Mouse (Mus musculus) embryonic facial prominence, embryonic 11.5 days (tissue): ENCODE data around the gene Calhm4. TPM values are rescaled to one million over a fixed set of nuclear protein-coding genes. Genes with fewer than 3 reads are reported as not detected.

Experiments
- ATAC-seq: fragments of 200-750 bp; cut with Nextera tagmentation; replicated peaks from 2 replicates; pipeline ENCODE4 v1.8.0; 2017; ENCODE audit warnings: low read depth; ENCODE audit not compliant: insufficient number of reproducible peaks, low FRiP score, low TSS enrichment
- DNase-seq: peaks from one replicate; pipeline ENCODE4 v3.0.0-alpha.2; 2015; ENCODE audit warnings: low spot score
- H3K27ac ChIP-seq: fragments of 300-500 bp; sonication (generic); replicated peaks from 2 replicates; pipeline ENCODE4 v1.5.1; 2014; ENCODE audit warnings: mild to moderate bottlenecking, low read depth, low read length, control low read depth
- H3K27me3 ChIP-seq: fragments of 300-500 bp; sonication (generic); 2 replicates; pipeline ENCODE4 v1.6.1; 2014; ENCODE audit warnings: mild to moderate bottlenecking, low read length, moderate library complexity, mixed read lengths; ENCODE audit not compliant: control insufficient read depth, insufficient read depth
- H3K36me3 ChIP-seq: fragments of 300-500 bp; sonication (generic); replicated peaks from 2 replicates; pipeline ENCODE4 v1.6.1; 2014; ENCODE audit warnings: low read depth, mild to moderate bottlenecking, low read length, moderate library complexity, mixed read lengths; ENCODE audit not compliant: control insufficient read depth, insufficient read depth
- H3K4me1 ChIP-seq: fragments of 300-500 bp; sonication (generic); 2 replicates; pipeline ENCODE4 v1.6.1; 2014; ENCODE audit warnings: low read length, mixed read lengths; ENCODE audit not compliant: control insufficient read depth, insufficient read depth
- H3K4me2 ChIP-seq: fragments of 300-500 bp; sonication (generic); 2 replicates; pipeline ENCODE4 v1.6.1; 2014; ENCODE audit warnings: low read depth, mild to moderate bottlenecking, control low read depth, low read length, moderate library complexity
- H3K4me3 ChIP-seq: fragments of 300-500 bp; sonication (generic); 2 replicates; pipeline ENCODE4 v1.5.1; 2014; ENCODE audit warnings: low read depth, low read length, control low read depth
- H3K9ac ChIP-seq: fragments of 300-500 bp; sonication (generic); replicated peaks from 2 replicates; pipeline ENCODE4 v1.6.1; 2014; ENCODE audit warnings: mild to moderate bottlenecking, control low read depth, low read length
- H3K9me3 ChIP-seq: fragments of 300-500 bp; sonication (generic); replicated peaks from 2 replicates; pipeline ENCODE4 v1.6.1; 2016; ENCODE audit warnings: mild to moderate bottlenecking, low read length, inconsistent platforms, mixed read lengths; ENCODE audit not compliant: control insufficient read depth
- WGBS: fragments of 180-500 bp; shearing (Covaris S2); extraction: QIAGEN DNeasy Blood & Tissue Kit; methylation state at CpG from one replicate; pipeline ENCODE4 v1.1.7; 2014; 5-methylcytosine and 5-hydroxymethylcytosine counted together
- polyA plus RNA-seq: library from polyadenylated mRNA; unstranded; fragments of >200 nt; fragmentation: Nextera tagmentation; extraction: Ambion mirVana; gene quantifications from 2 replicates; pipeline ENCODE4 v1.2.1, GENCODE M21; 2014

Calhm4 gene
- polyA plus RNA-seq, 1 experiment from 2014 or later, result not detected

DNA sequence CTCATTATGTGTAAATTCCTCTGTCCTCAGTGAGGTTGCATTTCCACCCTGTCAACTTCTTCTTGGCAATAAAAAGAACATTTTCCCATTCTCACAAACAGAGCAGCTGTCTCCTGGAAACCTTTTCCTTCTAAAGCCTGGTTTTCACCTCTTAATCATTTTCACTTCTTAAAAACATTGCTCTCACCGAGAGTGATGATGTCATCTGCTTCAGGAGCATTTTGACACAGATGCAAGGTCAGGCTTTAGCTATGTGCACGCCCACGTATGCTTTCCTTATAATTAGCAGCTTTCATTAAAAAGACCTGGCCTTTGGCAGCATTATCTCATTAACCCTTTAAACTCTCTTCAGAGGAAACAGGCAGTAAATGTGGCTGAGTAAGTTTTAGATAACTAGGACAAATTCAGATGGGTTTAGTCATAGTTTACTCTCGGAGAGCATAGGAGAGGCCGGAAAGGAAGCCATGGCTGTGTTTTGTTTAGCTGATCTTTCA lies 26.9 kb upstream of the Calhm4 start:
- Histone ChIP-seq H3K9me3 (no peaks in the 10 kb centered on the region), H3K36me3 (no peaks in the 10 kb centered on the region), H3K4me2 (no peak overlapping the region), H3K27ac (no peak overlapping the region), H3K27me3 (no peaks in the 10 kb centered on the region), H3K9ac (no peak overlapping the region), H3K4me1 (no peaks in the 10 kb centered on the region), H3K4me3 (no peak overlapping the region)
- 45% methylated on average over 5 of the region's 5 CpGs for WGBS
- ATAC-seq (no peak), DNase-seq (peak; percentile 6)

DNA sequence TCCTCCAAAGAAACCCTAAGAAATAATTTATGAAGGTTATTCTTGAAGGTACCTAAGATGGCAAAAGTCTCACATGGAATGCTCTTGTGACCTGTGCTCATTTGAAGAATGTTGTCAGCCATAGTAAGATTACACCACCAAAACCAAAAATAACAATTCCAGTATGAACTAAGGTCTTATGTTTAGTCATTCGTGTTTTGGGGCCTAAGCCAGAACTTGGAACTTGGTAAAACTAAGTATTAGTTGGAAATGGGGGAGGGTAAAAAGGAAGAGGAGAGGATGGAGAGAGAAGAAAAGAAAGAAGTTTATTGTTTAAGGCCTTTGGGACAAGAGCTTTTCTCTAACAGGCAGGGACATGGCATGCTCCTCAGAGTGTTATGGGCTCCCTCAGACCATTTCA lies 25.5 kb upstream of the Calhm4 start:
- Histone ChIP-seq H3K9ac (no peak overlapping the region), H3K4me1 (no peaks in the 10 kb centered on the region), H3K4me3 (no peak overlapping the region), H3K36me3 (no peaks in the 10 kb centered on the region), H3K9me3 (no peaks in the 10 kb centered on the region), H3K27ac (no peak overlapping the region), H3K4me2 (no peak overlapping the region), H3K27me3 (no peaks in the 10 kb centered on the region)
- ATAC-seq (no peak), DNase-seq (no peak)
- 84% methylated on average over 1 of the region's 1 CpGs for whole genome bisulfite sequencing

DNA sequence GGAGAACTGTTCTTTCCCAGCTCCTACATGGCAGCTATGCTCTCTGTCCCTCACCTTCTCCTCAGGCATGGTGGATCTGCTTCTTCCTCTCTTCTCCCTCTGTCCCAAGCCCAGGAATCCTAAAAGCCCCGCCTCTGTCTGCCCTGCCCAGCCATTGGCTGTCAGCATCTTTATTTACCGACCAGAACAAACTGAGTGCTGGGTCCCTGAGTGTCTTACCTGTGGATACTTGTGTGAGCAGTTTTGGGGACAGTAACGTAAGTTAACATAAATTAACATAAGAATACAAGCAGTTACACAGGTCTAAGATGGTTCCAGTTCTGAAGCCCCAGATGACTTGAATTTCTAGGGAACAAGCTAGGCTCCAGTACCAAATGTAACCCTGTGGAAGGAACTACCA lies 22.5 kb upstream of the Calhm4 start:
- no peaks in the 10 kb centered on the region for H3K4me1 ChIP-seq
- no peak overlapping the region for H3K27ac ChIP-seq
- 61% methylated on average over 3 of the region's 3 CpGs for WGBS
- no peaks in the 10 kb centered on the region for H3K36me3 ChIP-seq
- no peak overlapping the region for H3K4me2 ChIP-seq
- H3K9ac ChIP-seq, result no peak overlapping the region
- DNase-seq, result no peak
- no peaks in the 10 kb centered on the region for H3K9me3 ChIP-seq
- no peak overlapping the region for H3K4me3 ChIP-seq
- no peaks in the 10 kb centered on the region for H3K27me3 ChIP-seq
- no peak for ATAC-seq

DNA sequence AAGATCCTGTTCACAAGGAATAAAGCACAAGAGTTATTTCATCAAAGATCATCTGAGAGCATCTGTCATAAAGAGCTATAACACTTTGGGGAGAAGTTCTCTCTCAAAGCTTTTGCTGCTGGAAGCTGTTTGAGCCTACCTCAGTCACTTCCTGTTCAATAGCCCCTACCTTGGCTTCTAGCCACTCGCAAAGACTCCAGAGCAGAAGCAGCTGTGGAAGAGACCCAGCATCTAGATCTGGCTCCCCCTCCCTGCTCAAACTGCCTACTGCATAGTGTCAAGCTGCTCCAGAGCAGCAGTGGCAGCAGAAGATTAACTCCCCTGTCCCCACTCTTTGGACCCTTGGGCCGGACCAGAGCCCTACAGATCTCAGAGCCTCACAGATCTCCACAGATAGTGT lies 9.9 kb upstream of the Calhm4 start:
- H3K4me3 ChIP-seq, result no peak overlapping the region
- no peak overlapping the region for H3K27ac ChIP-seq
- no peaks in the 10 kb centered on the region for H3K9me3 ChIP-seq
- H3K36me3 ChIP-seq, result no peaks in the 10 kb centered on the region
- DNase-seq (no peak), ATAC-seq (no peak)
- no peak overlapping the region for H3K4me2 ChIP-seq
- H3K9ac ChIP-seq, result no peak overlapping the region
- 94% methylated on average over 2 of the region's 2 CpGs for WGBS
- H3K4me1 ChIP-seq, result no peaks in the 10 kb centered on the region
- no peaks in the 10 kb centered on the region for H3K27me3 ChIP-seq

DNA sequence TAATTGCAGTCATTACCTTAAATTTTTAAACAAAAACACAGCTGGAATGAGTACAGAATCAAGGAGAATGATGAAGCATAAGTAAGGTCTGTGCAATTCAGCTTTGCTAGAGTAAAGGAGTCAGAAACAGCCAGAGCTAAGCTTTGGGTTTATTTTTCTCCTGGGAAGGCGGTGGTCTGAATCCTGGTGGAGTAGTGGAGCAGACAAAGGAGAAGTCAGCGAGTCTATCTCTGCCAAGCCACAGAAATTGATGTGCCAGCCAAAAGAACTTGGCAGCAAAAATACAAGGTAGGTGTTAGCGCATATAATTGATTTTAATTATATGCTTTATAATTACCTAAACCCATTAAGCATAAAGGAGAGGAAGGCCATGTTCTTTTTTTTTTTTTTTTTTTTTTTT lies 6.7 kb downstream of the Calhm4 start, which contains the start of gene Trappc3l:
Gene Trappc3l, plus strand, starts transcription at position 197 of the 400 bp plus-strand sequence.
- WGBS, result 68% methylated on average over 3 of the region's 3 CpGs
- Histone ChIP-seq H3K4me2 (no peak within 1 kb of the TSS), H3K4me1 (no peaks in the 10 kb centered on the region)

DNA sequence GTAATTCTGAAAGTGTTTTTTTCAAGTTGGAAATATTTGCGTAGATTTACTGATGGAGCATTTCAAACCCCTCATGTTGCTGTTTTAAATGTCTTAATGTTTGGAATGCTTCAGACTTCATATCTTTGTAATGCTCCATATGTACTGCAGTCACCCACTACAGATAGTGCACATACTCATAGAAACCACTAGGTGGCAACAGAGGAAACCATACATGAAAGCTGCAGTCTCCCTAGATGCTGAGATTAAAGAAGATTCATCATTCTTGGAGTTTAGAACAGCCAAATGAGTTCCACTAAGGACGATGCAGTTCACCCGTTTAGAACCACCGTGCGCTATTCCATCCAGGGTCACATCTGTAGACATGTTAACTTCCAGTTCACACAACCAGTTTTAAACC lies 7.5 kb downstream of the Calhm4 start:
- Histone ChIP-seq H3K36me3 (no peaks in the 10 kb centered on the region), H3K9ac (no peak overlapping the region), H3K4me2 (no peak overlapping the region), H3K4me3 (no peak overlapping the region), H3K27ac (no peak overlapping the region), H3K4me1 (no peaks in the 10 kb centered on the region), H3K27me3 (no peaks in the 10 kb centered on the region), H3K9me3 (no peaks in the 10 kb centered on the region)
- WGBS, result 16% methylated on average over 5 of the region's 5 CpGs
- ATAC-seq (no peak), DNase-seq (peak; percentile 63)

More for the DNA sequence above, 6.7 kb downstream of the Calhm4 start, which contains the start of gene Trappc3l:
- H3K27me3 ChIP-seq, result no peaks in the 10 kb centered on the region
- no peak within 1 kb of the TSS for H3K4me3 ChIP-seq
- H3K36me3 ChIP-seq, result no peaks in the 10 kb centered on the region
- ATAC-seq (no peak), DNase-seq (peak; percentile 41)
- H3K9me3 ChIP-seq, result no peaks in the 10 kb centered on the region
- H3K9ac ChIP-seq, result no peak within 1 kb of the TSS
- H3K27ac ChIP-seq, result no peak within 1 kb of the TSS

DNA sequence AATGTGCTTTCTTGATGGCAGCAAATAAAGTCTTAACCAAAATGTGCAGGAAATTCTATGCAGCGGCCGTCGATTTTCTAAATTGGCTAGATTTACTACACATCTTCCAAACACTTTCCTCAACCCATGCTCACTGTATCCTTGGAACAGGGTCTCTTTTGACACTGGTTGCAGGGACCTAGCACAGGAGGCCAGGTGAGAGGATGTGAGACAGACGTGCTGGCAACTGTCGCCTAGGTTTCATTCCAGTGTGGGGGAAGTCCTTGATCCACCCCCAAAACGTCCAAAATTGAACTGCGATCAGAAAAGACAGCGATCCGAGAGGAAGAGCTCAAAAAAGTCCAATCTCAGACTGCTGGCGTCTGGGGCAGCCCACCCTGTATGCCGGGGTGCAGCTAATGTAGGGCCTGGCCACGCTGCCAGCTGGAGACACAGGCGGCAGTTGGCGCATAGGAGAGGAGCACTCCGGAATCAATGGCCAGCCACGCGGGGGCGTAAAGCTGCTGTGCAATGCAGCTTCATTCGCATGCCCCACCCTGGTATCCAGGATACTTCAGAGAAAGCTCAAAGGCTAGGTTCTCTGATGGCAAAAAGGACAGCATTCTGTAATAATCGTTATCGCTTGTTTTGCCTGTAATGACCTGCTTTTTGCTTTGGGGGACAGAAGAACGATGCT lies 10.3 kb downstream of the Calhm4 start:
- H3K9me3 ChIP-seq, result no peaks in the 10 kb centered on the region
- 22% methylated on average over 22 of the region's 22 CpGs for WGBS
- peak overlapping the region; percentile 25 for H3K4me2 ChIP-seq
- peak; percentile 84 for ATAC-seq
- no peak overlapping the region; the same call in 1 of the 2 replicates for H3K9ac ChIP-seq
- H3K27me3 ChIP-seq, result no peaks in the 10 kb centered on the region
- H3K4me3 ChIP-seq, result no peak overlapping the region
- H3K4me1 ChIP-seq, result no peaks in the 10 kb centered on the region
- peak; percentile 88 for DNase-seq
- H3K27ac ChIP-seq, result no peak overlapping the region
- H3K36me3 ChIP-seq, result no peaks in the 10 kb centered on the region

DNA sequence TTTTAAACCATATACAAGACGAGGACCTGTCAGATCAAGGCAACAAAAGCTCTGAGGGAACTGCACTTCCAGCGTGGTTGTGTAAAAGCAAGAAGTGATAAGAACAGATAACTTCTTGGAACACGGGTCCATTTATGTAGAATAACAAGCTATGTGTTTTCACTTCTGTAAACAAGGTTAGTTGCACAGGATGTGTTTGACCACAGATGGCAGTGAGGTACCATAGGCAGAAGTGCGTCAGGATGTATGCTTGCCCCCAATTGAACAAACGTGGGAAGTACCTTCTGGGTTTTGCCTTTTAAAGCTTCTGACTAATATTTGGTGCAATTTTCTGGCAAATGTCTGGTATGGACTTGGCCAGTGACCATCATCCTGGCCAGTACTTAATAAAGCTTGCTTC lies 13.8 kb downstream of the Calhm4 start:
- no peaks in the 10 kb centered on the region for H3K36me3 ChIP-seq
- ATAC-seq (no peak), DNase-seq (no peak)
- H3K27me3 ChIP-seq, result no peaks in the 10 kb centered on the region
- no peak overlapping the region for H3K27ac ChIP-seq
- no peak overlapping the region for H3K4me2 ChIP-seq
- no peaks in the 10 kb centered on the region for H3K4me1 ChIP-seq
- no peaks in the 10 kb centered on the region for H3K9me3 ChIP-seq
- 78% methylated on average over 5 of the region's 5 CpGs for WGBS
- no peak overlapping the region for H3K9ac ChIP-seq
- no peak overlapping the region for H3K4me3 ChIP-seq
